Mouse (Mus musculus): ENCODE data around the gene Uckl1. TPM values are rescaled to one million over a fixed set of nuclear protein-coding genes. Genes with fewer than 3 reads are reported as not detected.

The Uckl1 gene
- polyA plus RNA-seq, 1 experiment, result 327 TPM

DNA sequence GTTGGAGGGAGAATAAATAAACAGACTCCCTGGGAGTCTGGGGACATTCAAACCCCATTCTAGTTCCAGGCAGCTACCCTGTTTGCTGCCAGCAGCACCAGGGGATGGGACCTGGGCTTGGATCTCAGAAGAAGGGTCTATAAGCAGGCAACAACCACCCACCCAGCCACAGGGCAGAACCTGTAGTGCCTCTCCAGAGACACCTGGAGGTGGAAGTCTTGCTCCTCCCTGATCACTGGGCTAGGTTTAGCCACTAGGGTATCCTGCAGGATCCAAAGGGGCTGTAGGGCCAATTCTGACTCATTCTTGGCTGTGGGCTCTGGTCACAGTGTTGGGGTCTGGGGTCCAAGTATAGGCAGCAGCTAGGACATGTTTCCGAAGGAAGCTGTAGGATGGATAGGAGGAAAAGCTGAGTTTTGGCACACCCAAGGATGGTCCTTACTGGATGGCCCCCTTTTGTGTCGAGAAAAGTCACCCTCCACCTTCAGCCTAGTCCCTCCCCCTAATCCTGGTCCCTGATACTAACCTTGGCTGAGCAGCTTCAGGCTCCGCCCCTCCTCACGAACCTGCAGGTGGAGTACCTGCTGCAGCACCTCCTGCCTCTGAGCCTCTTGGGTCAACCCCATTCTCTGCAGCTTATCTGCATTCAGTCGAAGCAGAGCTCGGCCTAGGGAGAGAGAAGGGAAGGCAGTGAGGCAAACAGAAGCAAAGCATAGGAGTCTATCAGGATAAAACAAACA lies 11.7 kb upstream of the Uckl1 start:
- Histone ChIP-seq H3K4me3 (ENCODE audit: control insufficient read depth, insufficient read depth, low read length) (no peak overlapping the region), H3K27me3 (ENCODE audit: control insufficient read depth, insufficient read depth, low read length) (no peaks in the 10 kb centered on the region), H3K36me3 (ENCODE audit: control insufficient read depth, insufficient read depth, low read length) (no peaks in the 10 kb centered on the region), H3K4me1 (replicated peaks; ENCODE audit: control insufficient read depth, insufficient read depth, low read length) (peaks cover 22% of the 10 kb centered on the region), H3K27ac (ENCODE audit: control insufficient read depth, insufficient read depth, low read length) (no peak overlapping the region)
- TF ChIP-seq POLR2A (IDR thresholded peaks at IDR 0.05; ENCODE audit: control insufficient read depth, extremely low read depth, insufficient read depth, low read length, poor library complexity), result no peak
- TF ChIP-seq CTCF (IDR thresholded peaks at IDR 0.05; ENCODE audit: borderline replicate concordance, control insufficient read depth, extremely low read depth, insufficient read depth, low read length, poor library complexity), result no peak
- 89% methylated on average over 6 of the region's 6 CpGs for WGBS
- DNase-seq, result no peak

DNA sequence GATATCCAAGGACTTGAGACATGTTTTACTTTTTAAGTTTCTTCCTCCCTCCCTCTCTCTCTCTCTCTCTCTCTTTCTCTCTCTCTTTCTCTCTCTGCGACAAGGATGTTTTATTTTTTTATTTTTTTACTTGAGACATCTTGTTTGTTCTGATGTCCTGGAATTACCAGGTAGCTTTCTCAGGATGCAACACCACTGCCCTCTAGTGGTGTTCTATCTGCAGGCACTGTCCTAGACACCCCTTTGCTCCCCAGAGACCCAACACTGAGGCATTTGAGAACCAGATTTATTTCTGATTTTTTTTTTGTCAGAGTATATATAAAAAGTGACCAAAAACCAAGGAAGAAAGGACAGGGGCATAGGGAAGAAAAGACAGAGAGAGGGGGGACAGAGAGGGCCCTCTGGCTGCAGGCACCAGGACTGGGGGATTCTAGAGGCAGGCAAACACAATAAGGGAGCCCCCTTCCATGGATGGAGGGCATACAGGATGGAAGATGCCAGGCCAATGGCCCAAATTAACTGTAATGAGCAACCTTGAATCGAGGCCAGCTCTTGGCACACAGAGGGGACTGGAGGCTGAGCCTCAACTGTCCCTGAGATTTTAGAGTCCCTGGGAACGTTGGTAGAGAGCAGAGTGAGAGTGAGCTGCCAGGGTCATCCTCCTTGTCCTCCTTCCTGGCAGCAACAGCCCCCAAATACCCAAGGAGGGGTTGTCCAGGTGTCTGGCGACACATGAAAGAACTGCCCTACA lies 10.4 kb upstream of the Uckl1 start:
- H3K4me3 ChIP-seq (ENCODE audit: control insufficient read depth, insufficient read depth, low read length), result no peak overlapping the region
- no peaks in the 10 kb centered on the region; the same call in 1 of the 2 replicates for H3K36me3 ChIP-seq (ENCODE audit: control insufficient read depth, insufficient read depth, low read length)
- H3K27me3 ChIP-seq (ENCODE audit: control insufficient read depth, insufficient read depth, low read length), result no peaks in the 10 kb centered on the region
- H3K4me1 ChIP-seq (replicated peaks; ENCODE audit: control insufficient read depth, insufficient read depth, low read length), result peaks cover 16% of the 10 kb centered on the region
- TF ChIP-seq CTCF (IDR thresholded peaks at IDR 0.05; ENCODE audit: borderline replicate concordance, control insufficient read depth, extremely low read depth, insufficient read depth, low read length, poor library complexity) (no peak), POLR2A (IDR thresholded peaks at IDR 0.05; ENCODE audit: control insufficient read depth, extremely low read depth, insufficient read depth, low read length, poor library complexity) (no peak)
- no peak overlapping the region for H3K27ac ChIP-seq (ENCODE audit: control insufficient read depth, insufficient read depth, low read length)
- 83% methylated on average over 4 of the region's 4 CpGs for WGBS
- peak; percentile 41 for DNase-seq

DNA sequence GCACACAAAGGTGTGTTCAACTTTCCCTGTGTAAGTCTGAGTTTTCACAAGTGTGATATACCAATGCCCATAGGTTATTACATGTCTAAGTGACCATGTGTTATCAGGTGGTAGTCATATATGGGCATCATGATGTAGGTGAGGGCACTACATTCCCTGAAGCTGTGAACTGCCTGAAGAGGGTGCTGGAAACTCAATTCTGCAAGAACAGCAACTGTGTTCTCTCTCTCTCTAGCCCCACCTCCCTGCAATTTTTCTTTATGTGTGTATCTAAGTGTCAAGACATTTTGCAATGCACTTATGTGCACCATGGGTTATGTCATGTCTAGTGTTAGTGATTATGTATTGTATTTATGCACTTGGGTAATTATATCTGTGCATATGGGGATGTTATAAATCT lies 9.2 kb upstream of the Uckl1 start:
- Histone ChIP-seq H3K4me3 (ENCODE audit: control insufficient read depth, insufficient read depth, low read length) (no peak overlapping the region), H3K27ac (ENCODE audit: control insufficient read depth, insufficient read depth, low read length) (no peak overlapping the region), H3K27me3 (ENCODE audit: control insufficient read depth, insufficient read depth, low read length) (no peaks in the 10 kb centered on the region), H3K36me3 (ENCODE audit: control insufficient read depth, insufficient read depth, low read length) (no peaks in the 10 kb centered on the region; the same call in 1 of the 2 replicates), H3K4me1 (replicated peaks; ENCODE audit: control insufficient read depth, insufficient read depth, low read length) (peaks cover 16% of the 10 kb centered on the region)
- TF ChIP-seq CTCF (IDR thresholded peaks at IDR 0.05; ENCODE audit: borderline replicate concordance, control insufficient read depth, extremely low read depth, insufficient read depth, low read length, poor library complexity), result no peak
- TF ChIP-seq POLR2A (IDR thresholded peaks at IDR 0.05; ENCODE audit: control insufficient read depth, extremely low read depth, insufficient read depth, low read length, poor library complexity), result no peak
- DNase-seq, result no peak

DNA sequence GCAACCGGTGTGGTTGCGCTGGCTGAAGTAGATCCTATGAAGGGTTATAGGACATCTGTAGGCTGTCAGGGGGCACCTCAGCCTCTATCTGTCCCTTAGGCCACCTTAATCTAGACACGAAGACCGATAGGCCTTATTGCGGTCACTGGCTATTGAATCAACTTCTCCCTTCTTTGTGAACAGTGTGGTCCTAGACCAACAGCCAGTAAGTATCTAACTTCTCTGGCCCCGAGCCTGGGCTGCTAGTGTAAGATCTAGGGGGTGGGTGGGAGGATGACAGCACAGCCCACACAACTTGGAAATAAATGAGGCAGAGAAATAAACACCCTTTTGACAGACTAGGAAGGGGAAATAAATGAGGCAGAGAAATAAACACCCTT lies 8.3 kb upstream of the Uckl1 start:
- no peaks in the 10 kb centered on the region; the same call in 1 of the 2 replicates for H3K36me3 ChIP-seq (ENCODE audit: control insufficient read depth, insufficient read depth, low read length)
- TF ChIP-seq POLR2A (IDR thresholded peaks at IDR 0.05; ENCODE audit: control insufficient read depth, extremely low read depth, insufficient read depth, low read length, poor library complexity) (no peak), CTCF (IDR thresholded peaks at IDR 0.05; ENCODE audit: borderline replicate concordance, control insufficient read depth, extremely low read depth, insufficient read depth, low read length, poor library complexity) (no peak)
- no peak for DNase-seq
- peaks cover 11% of the 10 kb centered on the region for H3K4me1 ChIP-seq (replicated peaks; ENCODE audit: control insufficient read depth, insufficient read depth, low read length)
- no peaks in the 10 kb centered on the region for H3K27me3 ChIP-seq (ENCODE audit: control insufficient read depth, insufficient read depth, low read length)
- H3K27ac ChIP-seq (ENCODE audit: control insufficient read depth, insufficient read depth, low read length), result no peak overlapping the region
- 16% methylated on average over 6 of the region's 6 CpGs for WGBS
- H3K4me3 ChIP-seq (ENCODE audit: control insufficient read depth, insufficient read depth, low read length), result peak overlapping the region; percentile 97

DNA sequence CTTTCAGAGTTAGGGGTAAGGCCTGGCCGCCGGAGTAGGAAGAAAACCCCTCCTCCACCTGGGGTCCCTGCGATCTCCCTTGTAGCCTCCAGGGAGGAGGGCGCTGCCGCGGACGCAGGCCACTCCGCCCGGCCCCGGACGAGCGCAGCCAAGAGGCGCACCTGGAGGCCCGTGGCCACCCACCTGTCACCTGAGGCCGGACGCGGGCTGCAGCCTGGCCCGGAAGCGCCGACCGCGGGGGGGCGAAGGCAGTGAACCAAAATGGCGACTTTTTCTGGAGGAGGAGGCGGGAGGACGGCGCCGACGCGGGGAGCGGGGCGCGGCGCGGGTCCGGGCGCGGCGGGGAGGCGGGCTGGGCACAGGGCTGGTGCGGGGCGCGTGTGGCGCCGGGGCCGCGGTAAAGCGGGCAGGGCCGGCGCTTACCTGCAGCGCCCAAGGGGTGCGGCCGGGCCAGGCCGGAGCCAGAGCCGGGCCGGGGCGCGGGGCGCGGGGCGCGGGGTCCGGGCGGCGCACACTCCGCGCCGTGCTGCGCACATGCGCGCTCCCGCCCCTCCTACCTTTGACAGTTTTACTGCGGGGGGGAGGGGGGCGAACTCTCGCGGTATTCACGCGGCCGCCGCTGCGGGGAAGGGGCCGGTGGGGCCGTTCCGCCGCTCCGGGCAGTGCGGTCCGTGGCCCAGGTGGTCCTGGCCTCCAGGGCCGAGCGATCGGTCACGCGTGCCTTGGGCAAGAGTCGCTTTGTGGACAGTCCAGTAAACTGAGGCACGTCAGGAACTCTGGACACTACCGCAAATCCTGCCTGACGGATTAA lies 7.7 kb upstream of the Uckl1 start, which contains the start of gene Zfp512b:
Gene Zfp512b (minus strand): TSS at position 573 of the 811 bp plus-strand sequence.
- peak within 1 kb of the TSS; percentile 45 for H3K27ac ChIP-seq (ENCODE audit: control insufficient read depth, insufficient read depth, low read length)
- H3K27me3 ChIP-seq (ENCODE audit: control insufficient read depth, insufficient read depth, low read length), result no peaks in the 10 kb centered on the region
- WGBS, result under 1% methylated on average over 97 of the region's 97 CpGs
- H3K4me3 ChIP-seq (ENCODE audit: control insufficient read depth, insufficient read depth, low read length), result peak within 1 kb of the TSS; percentile 97
- H3K4me1 ChIP-seq (replicated peaks; ENCODE audit: control insufficient read depth, insufficient read depth, low read length), result peaks cover 11% of the 10 kb centered on the region
- peak; percentile 69 for DNase-seq
- TF ChIP-seq POLR2A (IDR thresholded peaks at IDR 0.05; ENCODE audit: control insufficient read depth, extremely low read depth, insufficient read depth, low read length, poor library complexity) (no peak), CTCF (IDR thresholded peaks at IDR 0.05; ENCODE audit: borderline replicate concordance, control insufficient read depth, extremely low read depth, insufficient read depth, low read length, poor library complexity) (0 out of 2 replicates have a peak, but pooled peaks have one; percentile 22)
- no peaks in the 10 kb centered on the region; the same call in 1 of the 2 replicates for H3K36me3 ChIP-seq (ENCODE audit: control insufficient read depth, insufficient read depth, low read length)
